Mouse (Mus musculus): ENCODE data around the gene Hdac9. TPM values are rescaled to one million over a fixed set of nuclear protein-coding genes. Genes with fewer than 3 reads are reported as not detected.
A peak's percentile ranks its signal among the peaks of the same experiment; 100 is the strongest.

Gene Hdac9
- polyA plus RNA-seq (2014; fragmentation: Nextera tagmentation; extraction: Ambion mirVana) = 12.1 and 12.7 TPM in 2 replicates

GRCm38 (mm10) chr12:34916995-34917394, at the start of gene Hdac9:
Gene Hdac9, minus strand, starts transcription at chr12:34917095.
- Histone ChIP-seq H3K27ac (ENCODE audit: low read depth, low read length) (no peak within 1 kb of the TSS), H3K4me3 (ENCODE audit: low read depth, low read length) (no peak within 1 kb of the TSS), H3K4me1 (replicated peaks; ENCODE audit: control insufficient read depth, insufficient read depth, low read length) (no peaks in the 10 kb centered on the region), H3K9ac (ENCODE audit: low read depth, low read length) (no peak within 1 kb of the TSS), H3K4me2 (replicated peaks; ENCODE audit: low read depth, low read length) (no peak within 1 kb of the TSS), H3K27me3 (ENCODE audit: control insufficient read depth, insufficient read depth, low read length) (no peaks in the 10 kb centered on the region), H3K9me3 (ENCODE audit: control insufficient read depth, low read length) (no peaks in the 10 kb centered on the region), H3K36me3 (ENCODE audit: control insufficient read depth, insufficient read depth, low read length) (no peaks in the 10 kb centered on the region)
- 41% methylated on average over 1 of the region's 1 CpGs for WGBS
- DNase-seq (ENCODE audit: low spot score) (no peak), ATAC-seq (ENCODE audit: low FRiP score) (no peak)

GRCm38 (mm10) chr12:34949066-34949706, 32.3 kb upstream of the Hdac9 start:
- WGBS = 90% methylated on average over 6 of the region's 6 CpGs
- H3K9ac ChIP-seq (ENCODE audit: low read depth, low read length) = no peak overlapping the region
- no peaks in the 10 kb centered on the region for H3K9me3 ChIP-seq (ENCODE audit: control insufficient read depth, low read length)
- H3K4me1 ChIP-seq (replicated peaks; ENCODE audit: control insufficient read depth, insufficient read depth, low read length) = no peaks in the 10 kb centered on the region
- no peaks in the 10 kb centered on the region for H3K36me3 ChIP-seq (ENCODE audit: control insufficient read depth, insufficient read depth, low read length)
- H3K4me3 ChIP-seq (ENCODE audit: low read depth, low read length) = no peak overlapping the region
- H3K4me2 ChIP-seq (replicated peaks; ENCODE audit: low read depth, low read length) = no peak overlapping the region
- H3K27ac ChIP-seq (ENCODE audit: low read depth, low read length) = no peak overlapping the region
- ATAC-seq (ENCODE audit: low FRiP score) = no peak
- no peaks in the 10 kb centered on the region for H3K27me3 ChIP-seq (ENCODE audit: control insufficient read depth, insufficient read depth, low read length)
- no peak for DNase-seq (ENCODE audit: low spot score)

GRCm38 (mm10) chr12:34937918-34938317, 21.0 kb upstream of the Hdac9 start:
- DNase-seq (ENCODE audit: low spot score) = peak; percentile 30
- Histone ChIP-seq H3K36me3 (ENCODE audit: control insufficient read depth, insufficient read depth, low read length) (no peaks in the 10 kb centered on the region), H3K4me1 (replicated peaks; ENCODE audit: control insufficient read depth, insufficient read depth, low read length) (no peaks in the 10 kb centered on the region), H3K27ac (ENCODE audit: low read depth, low read length) (no peak overlapping the region), H3K9ac (ENCODE audit: low read depth, low read length) (no peak overlapping the region), H3K27me3 (ENCODE audit: control insufficient read depth, insufficient read depth, low read length) (no peaks in the 10 kb centered on the region), H3K4me3 (ENCODE audit: low read depth, low read length) (no peak overlapping the region), H3K4me2 (replicated peaks; ENCODE audit: low read depth, low read length) (no peak overlapping the region), H3K9me3 (ENCODE audit: control insufficient read depth, low read length) (no peaks in the 10 kb centered on the region)
- no peak for ATAC-seq (ENCODE audit: low FRiP score)
- WGBS = 93% methylated on average over 1 of the region's 1 CpGs

- 68% methylated on average over 2 of the region's 2 CpGs for WGBS
- Histone ChIP-seq H3K4me1 (replicated peaks; ENCODE audit: control insufficient read depth, insufficient read depth, low read length) (no peaks in the 10 kb centered on the region), H3K4me3 (ENCODE audit: low read depth, low read length) (no peak overlapping the region), H3K4me2 (replicated peaks; ENCODE audit: low read depth, low read length) (no peak overlapping the region), H3K36me3 (ENCODE audit: control insufficient read depth, insufficient read depth, low read length) (no peaks in the 10 kb centered on the region), H3K27me3 (ENCODE audit: control insufficient read depth, insufficient read depth, low read length) (peaks cover 10% of the 10 kb centered on the region), H3K9ac (ENCODE audit: low read depth, low read length) (no peak overlapping the region), H3K9me3 (ENCODE audit: control insufficient read depth, low read length) (no peaks in the 10 kb centered on the region), H3K27ac (ENCODE audit: low read depth, low read length) (no peak overlapping the region)
- DNase-seq (ENCODE audit: low spot score) = peak; percentile 13
- ATAC-seq (ENCODE audit: low FRiP score) = no peak
Measured at GRCm38 (mm10) chr12:34908008-34908407, 8.9 kb downstream of the Hdac9 start.

- peak; percentile 66; the same call in 1 of the 2 replicates for ATAC-seq (ENCODE audit: low FRiP score)
- Histone ChIP-seq H3K36me3 (ENCODE audit: control insufficient read depth, insufficient read depth, low read length) (no peaks in the 10 kb centered on the region), H3K4me3 (ENCODE audit: low read depth, low read length) (peak overlapping the region; percentile 65), H3K9ac (ENCODE audit: low read depth, low read length) (peak overlapping the region; percentile 61; the same call in 1 of the 2 replicates), H3K4me2 (replicated peaks; ENCODE audit: low read depth, low read length) (peak overlapping the region; percentile 96), H3K27me3 (ENCODE audit: control insufficient read depth, insufficient read depth, low read length) (peaks cover 10% of the 10 kb centered on the region), H3K4me1 (replicated peaks; ENCODE audit: control insufficient read depth, insufficient read depth, low read length) (no peaks in the 10 kb centered on the region), H3K27ac (ENCODE audit: low read depth, low read length) (no peak overlapping the region), H3K9me3 (ENCODE audit: control insufficient read depth, low read length) (no peaks in the 10 kb centered on the region)
- DNase-seq (ENCODE audit: low spot score) = no peak
- 2% methylated on average over 10 of the region's 10 CpGs for WGBS
Measured at GRCm38 (mm10) chr12:34907506-34907850, 9.4 kb downstream of the Hdac9 start.

- DNase-seq (ENCODE audit: low spot score) = peak; percentile 55
- Histone ChIP-seq H3K27ac (ENCODE audit: low read depth, low read length) (no peak overlapping the region), H3K4me1 (replicated peaks; ENCODE audit: control insufficient read depth, insufficient read depth, low read length) (no peaks in the 10 kb centered on the region), H3K9me3 (ENCODE audit: control insufficient read depth, low read length) (no peaks in the 10 kb centered on the region), H3K4me2 (replicated peaks; ENCODE audit: low read depth, low read length) (peak overlapping the region; percentile 96), H3K9ac (ENCODE audit: low read depth, low read length) (peak overlapping the region; percentile 61), H3K36me3 (ENCODE audit: control insufficient read depth, insufficient read depth, low read length) (no peaks in the 10 kb centered on the region), H3K27me3 (ENCODE audit: control insufficient read depth, insufficient read depth, low read length) (peaks cover 10% of the 10 kb centered on the region), H3K4me3 (ENCODE audit: low read depth, low read length) (peak overlapping the region; percentile 65)
- under 1% methylated on average over 21 of the region's 107 CpGs for WGBS
- peak; percentile 91 for ATAC-seq (ENCODE audit: low FRiP score)
Measured at GRCm38 (mm10) chr12:34906704-34907505, 10.0 kb downstream of the Hdac9 start.

GRCm38 (mm10) chr12:34906376-34906703, 10.6 kb downstream of the Hdac9 start:
- 2% methylated on average over 10 of the region's 10 CpGs for WGBS
- peak; percentile 59 for DNase-seq (ENCODE audit: low spot score)
- peak overlapping the region; percentile 61 for H3K9ac ChIP-seq (ENCODE audit: low read depth, low read length)
- peak overlapping the region; percentile 65 for H3K4me3 ChIP-seq (ENCODE audit: low read depth, low read length)
- H3K9me3 ChIP-seq (ENCODE audit: control insufficient read depth, low read length) = no peaks in the 10 kb centered on the region
- ATAC-seq (ENCODE audit: low FRiP score) = peak; percentile 57
- H3K27ac ChIP-seq (ENCODE audit: low read depth, low read length) = no peak overlapping the region
- no peaks in the 10 kb centered on the region for H3K4me1 ChIP-seq (replicated peaks; ENCODE audit: control insufficient read depth, insufficient read depth, low read length)
- no peaks in the 10 kb centered on the region for H3K36me3 ChIP-seq (ENCODE audit: control insufficient read depth, insufficient read depth, low read length)
- H3K27me3 ChIP-seq (ENCODE audit: control insufficient read depth, insufficient read depth, low read length) = peaks cover 10% of the 10 kb centered on the region
- H3K4me2 ChIP-seq (replicated peaks; ENCODE audit: low read depth, low read length) = peak overlapping the region; percentile 96

GRCm38 (mm10) chr12:34900241-34900640, 16.7 kb downstream of the Hdac9 start:
- Histone ChIP-seq H3K4me2 (replicated peaks; ENCODE audit: low read depth, low read length) (no peak overlapping the region), H3K9me3 (ENCODE audit: control insufficient read depth, low read length) (no peaks in the 10 kb centered on the region), H3K36me3 (ENCODE audit: control insufficient read depth, insufficient read depth, low read length) (no peaks in the 10 kb centered on the region), H3K4me1 (replicated peaks; ENCODE audit: control insufficient read depth, insufficient read depth, low read length) (no peaks in the 10 kb centered on the region), H3K9ac (ENCODE audit: low read depth, low read length) (no peak overlapping the region), H3K4me3 (ENCODE audit: low read depth, low read length) (no peak overlapping the region), H3K27ac (ENCODE audit: low read depth, low read length) (no peak overlapping the region), H3K27me3 (ENCODE audit: control insufficient read depth, insufficient read depth, low read length) (no peaks in the 10 kb centered on the region)
- WGBS = 65% methylated on average over 8 of the region's 8 CpGs
- no peak for ATAC-seq (ENCODE audit: low FRiP score)
- no peak for DNase-seq (ENCODE audit: low spot score)

GRCm38 (mm10) chr12:34894867-34895266, 22.0 kb downstream of the Hdac9 start:
- ATAC-seq (ENCODE audit: low FRiP score) (no peak), DNase-seq (ENCODE audit: low spot score) (no peak)
- H3K27ac ChIP-seq (ENCODE audit: low read depth, low read length) = no peak overlapping the region
- H3K4me1 ChIP-seq (replicated peaks; ENCODE audit: control insufficient read depth, insufficient read depth, low read length) = no peaks in the 10 kb centered on the region
- H3K4me3 ChIP-seq (ENCODE audit: low read depth, low read length) = no peak overlapping the region
- H3K9me3 ChIP-seq (ENCODE audit: control insufficient read depth, low read length) = no peaks in the 10 kb centered on the region
- no peaks in the 10 kb centered on the region for H3K27me3 ChIP-seq (ENCODE audit: control insufficient read depth, insufficient read depth, low read length)
- no peak overlapping the region for H3K4me2 ChIP-seq (replicated peaks; ENCODE audit: low read depth, low read length)
- WGBS = 84% methylated on average over 5 of the region's 5 CpGs
- H3K9ac ChIP-seq (ENCODE audit: low read depth, low read length) = no peak overlapping the region
- no peaks in the 10 kb centered on the region for H3K36me3 ChIP-seq (ENCODE audit: control insufficient read depth, insufficient read depth, low read length)

Data from hindbrain, embryonic 11.5 days (tissue).